Mouse (Mus musculus): ENCODE data around the gene Nlrp3. TPM values are rescaled to one million over a fixed set of nuclear protein-coding genes. Genes with fewer than 3 reads are reported as not detected.

The Nlrp3 gene
- total and polyA plus RNA-seq, 2 experiments from 2014 or later = 0.11 to 0.25 TPM

DNA sequence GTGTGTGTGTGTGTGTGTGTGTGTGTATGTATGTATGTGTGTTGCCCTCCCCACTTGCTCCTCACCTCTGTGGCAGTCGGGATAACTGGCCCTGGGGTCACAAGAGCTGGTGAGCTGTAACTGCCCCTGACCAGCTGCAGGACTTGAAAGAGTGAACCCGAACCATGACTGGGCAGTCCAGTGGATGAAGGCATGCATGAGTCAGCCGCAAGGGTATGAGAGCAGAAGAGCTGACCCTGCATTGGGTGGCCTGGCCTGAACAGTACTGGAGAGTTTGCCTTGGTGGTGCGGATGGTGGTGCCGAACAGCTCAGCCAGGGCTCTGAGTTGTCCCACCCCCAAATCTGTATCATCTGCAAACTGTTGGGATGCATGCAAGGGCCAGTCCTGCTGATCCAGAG, 9.8 kb upstream of the Nlrp3 start:
- no peak for DNase-seq (ENCODE audit: low spot score)

DNA sequence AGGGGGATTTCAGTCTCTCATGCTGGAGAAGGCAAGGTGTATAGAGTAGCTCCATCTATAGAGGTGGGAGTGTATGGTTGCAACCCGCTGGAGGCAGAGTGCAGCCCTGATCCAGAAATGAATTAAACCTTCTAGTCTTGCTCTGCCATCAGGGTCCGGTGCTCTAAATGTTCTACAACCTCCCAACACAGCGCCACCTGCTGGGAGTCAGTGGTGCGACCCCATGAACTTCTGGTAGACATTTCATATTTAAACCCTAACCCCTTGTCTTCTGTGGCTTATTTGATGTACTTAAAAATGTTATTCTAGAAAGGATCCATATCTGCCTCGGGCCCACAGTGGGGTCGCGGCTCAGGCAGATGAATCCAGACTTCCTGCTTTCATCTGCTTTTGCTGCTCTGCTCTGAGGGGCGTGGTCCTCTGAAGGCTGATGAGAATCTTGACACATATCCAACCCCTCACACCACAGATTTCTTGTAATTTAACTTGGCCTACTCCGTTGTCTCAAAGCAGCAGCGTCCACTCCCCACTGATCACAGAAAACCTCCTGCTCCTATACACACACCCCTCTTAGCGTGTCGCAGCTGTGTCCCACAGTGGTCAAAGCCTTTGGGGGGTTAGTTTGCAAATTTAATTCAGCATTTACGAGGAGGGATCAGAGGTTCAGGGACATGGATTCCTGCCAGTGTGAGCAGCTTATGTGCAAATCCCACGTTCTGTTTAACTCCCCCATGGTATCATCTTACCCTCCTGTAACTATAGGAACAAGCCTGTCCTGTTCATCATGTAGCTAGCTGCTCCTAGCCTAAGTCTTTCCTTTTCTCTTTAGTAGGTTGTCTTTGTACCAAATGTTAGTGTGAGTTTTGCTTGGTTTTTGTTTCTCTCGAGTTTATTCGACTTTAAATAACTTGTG, 3.9 kb upstream of the Nlrp3 start:
- no peak for TF ChIP-seq EP300 (IDR thresholded peaks at IDR 0.05; ENCODE audit: low read depth)
- TF ChIP-seq CTCF (IDR thresholded peaks at IDR 0.05; ENCODE audit: low read depth) = 0 out of 2 replicates have a peak, but pooled peaks have one; percentile 11
- ATAC-seq (ENCODE audit: insufficient read depth, low read depth) (no peak), DNase-seq (ENCODE audit: low spot score) (no peak)
- WGBS = 67% methylated on average over 16 of the region's 16 CpGs
- no peak overlapping the region for H3K27ac ChIP-seq (ENCODE audit: low read depth)
- no peak overlapping the region for H3K4me3 ChIP-seq (ENCODE audit: low read depth, low read length)
- H3K9me3 ChIP-seq (replicated peaks; ENCODE audit: control insufficient read depth, low read length) = no peaks in the 10 kb centered on the region
- 0 out of 2 replicates have a peak, but pooled peaks cover 4% of the 10 kb centered on the region for H3K4me1 ChIP-seq (ENCODE audit: control insufficient read depth, insufficient read depth)
- H3K4me2 ChIP-seq (ENCODE audit: low read depth, low read length) = no peak overlapping the region
- no peaks in the 10 kb centered on the region for H3K27me3 ChIP-seq (ENCODE audit: control insufficient read depth, insufficient read depth, low read length)
- no peak overlapping the region for H3K9ac ChIP-seq (replicated peaks; ENCODE audit: low read depth, low read length)
- no peaks in the 10 kb centered on the region for H3K36me3 ChIP-seq (replicated peaks; ENCODE audit: control insufficient read depth, insufficient read depth, low read length)

More for the DNA sequence above, 9.8 kb upstream of the Nlrp3 start:
- 0 out of 2 replicates have a peak, but pooled peaks cover 4% of the 10 kb centered on the region for H3K4me1 ChIP-seq (ENCODE audit: control insufficient read depth, insufficient read depth)
- H3K9ac ChIP-seq (replicated peaks; ENCODE audit: low read depth, low read length) = no peak overlapping the region
- no peak for TF ChIP-seq CTCF (IDR thresholded peaks at IDR 0.05; ENCODE audit: low read depth)
- TF ChIP-seq EP300 (IDR thresholded peaks at IDR 0.05; ENCODE audit: low read depth) = no peak
- no peak for ATAC-seq (ENCODE audit: insufficient read depth, low read depth)
- no peaks in the 10 kb centered on the region for H3K27me3 ChIP-seq (ENCODE audit: control insufficient read depth, insufficient read depth, low read length)
- no peak overlapping the region for H3K4me3 ChIP-seq (ENCODE audit: low read depth, low read length)
- H3K27ac ChIP-seq (ENCODE audit: low read depth) = no peak overlapping the region
- no peaks in the 10 kb centered on the region for H3K36me3 ChIP-seq (replicated peaks; ENCODE audit: control insufficient read depth, insufficient read depth, low read length)
- no peaks in the 10 kb centered on the region for H3K9me3 ChIP-seq (replicated peaks; ENCODE audit: control insufficient read depth, low read length)
- H3K4me2 ChIP-seq (ENCODE audit: low read depth, low read length) = no peak overlapping the region
- WGBS = 79% methylated on average over 5 of the region's 5 CpGs

DNA sequence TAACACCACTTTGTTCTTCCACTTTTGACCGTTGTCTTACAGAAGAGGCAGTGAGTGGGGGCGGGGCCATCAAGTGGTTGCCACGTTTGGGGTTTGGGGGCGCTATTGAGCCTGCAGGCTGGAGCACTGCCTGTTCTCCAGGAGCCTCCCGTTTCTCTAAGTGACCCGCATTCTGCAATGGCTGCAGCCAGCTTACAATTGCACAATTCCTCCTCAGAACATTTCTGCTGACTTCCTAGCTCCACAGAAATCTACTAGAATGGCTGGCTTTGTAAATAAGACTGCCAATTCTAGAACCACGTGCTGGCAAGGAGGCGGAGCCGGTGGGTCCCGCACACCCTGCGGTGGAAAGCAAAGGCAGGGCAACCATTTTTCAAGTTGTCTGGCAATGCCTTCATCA, 3.0 kb upstream of the Nlrp3 start:
- ATAC-seq (ENCODE audit: insufficient read depth, low read depth) (no peak), DNase-seq (ENCODE audit: low spot score) (no peak)
- H3K36me3 ChIP-seq (replicated peaks; ENCODE audit: control insufficient read depth, insufficient read depth, low read length) = no peaks in the 10 kb centered on the region
- H3K4me1 ChIP-seq (ENCODE audit: control insufficient read depth, insufficient read depth) = 0 out of 2 replicates have a peak, but pooled peaks cover 4% of the 10 kb centered on the region
- no peak overlapping the region for H3K4me3 ChIP-seq (ENCODE audit: low read depth, low read length)
- no peaks in the 10 kb centered on the region for H3K9me3 ChIP-seq (replicated peaks; ENCODE audit: control insufficient read depth, low read length)
- WGBS = 40% methylated on average over 11 of the region's 11 CpGs
- H3K27me3 ChIP-seq (ENCODE audit: control insufficient read depth, insufficient read depth, low read length) = no peaks in the 10 kb centered on the region
- TF ChIP-seq EP300 (IDR thresholded peaks at IDR 0.05; ENCODE audit: low read depth) (no peak), CTCF (IDR thresholded peaks at IDR 0.05; ENCODE audit: low read depth) (0 out of 2 replicates have a peak, but pooled peaks have one; percentile 1)
- H3K4me2 ChIP-seq (ENCODE audit: low read depth, low read length) = no peak overlapping the region
- no peak overlapping the region for H3K27ac ChIP-seq (ENCODE audit: low read depth)
- no peak overlapping the region for H3K9ac ChIP-seq (replicated peaks; ENCODE audit: low read depth, low read length)

DNA sequence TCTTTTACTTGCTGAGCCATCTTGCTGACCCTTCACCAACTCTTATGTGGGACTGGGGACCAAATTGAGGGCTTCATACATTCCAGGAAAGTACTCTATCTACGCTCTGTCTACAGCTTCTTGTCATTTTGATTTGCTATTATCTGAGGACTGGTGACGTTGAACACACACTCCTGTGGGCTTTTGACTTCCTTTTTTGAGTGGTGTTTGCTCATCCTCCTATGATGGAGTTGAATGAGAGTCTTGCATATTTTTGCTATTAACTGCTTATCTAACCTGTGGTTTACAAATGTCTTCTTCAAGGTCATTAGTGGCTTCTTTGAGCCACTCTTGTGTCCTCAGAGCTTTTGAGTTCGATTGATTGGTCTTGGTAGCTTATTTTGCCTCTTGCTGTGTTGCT, 1.2 kb upstream of the Nlrp3 start:
- Histone ChIP-seq H3K9ac (replicated peaks; ENCODE audit: low read depth, low read length) (no peak overlapping the region), H3K27me3 (ENCODE audit: control insufficient read depth, insufficient read depth, low read length) (no peaks in the 10 kb centered on the region), H3K36me3 (replicated peaks; ENCODE audit: control insufficient read depth, insufficient read depth, low read length) (no peaks in the 10 kb centered on the region), H3K4me1 (ENCODE audit: control insufficient read depth, insufficient read depth) (0 out of 2 replicates have a peak, but pooled peaks cover 2% of the 10 kb centered on the region), H3K4me3 (ENCODE audit: low read depth, low read length) (no peak overlapping the region), H3K27ac (ENCODE audit: low read depth) (no peak overlapping the region), H3K9me3 (replicated peaks; ENCODE audit: control insufficient read depth, low read length) (no peaks in the 10 kb centered on the region), H3K4me2 (ENCODE audit: low read depth, low read length) (no peak overlapping the region)
- no peak for DNase-seq (ENCODE audit: low spot score)
- 53% methylated on average over 3 of the region's 3 CpGs for WGBS
- ATAC-seq (ENCODE audit: insufficient read depth, low read depth) = no peak
- TF ChIP-seq CTCF (IDR thresholded peaks at IDR 0.05; ENCODE audit: low read depth) (no peak), EP300 (IDR thresholded peaks at IDR 0.05; ENCODE audit: low read depth) (no peak)

DNA sequence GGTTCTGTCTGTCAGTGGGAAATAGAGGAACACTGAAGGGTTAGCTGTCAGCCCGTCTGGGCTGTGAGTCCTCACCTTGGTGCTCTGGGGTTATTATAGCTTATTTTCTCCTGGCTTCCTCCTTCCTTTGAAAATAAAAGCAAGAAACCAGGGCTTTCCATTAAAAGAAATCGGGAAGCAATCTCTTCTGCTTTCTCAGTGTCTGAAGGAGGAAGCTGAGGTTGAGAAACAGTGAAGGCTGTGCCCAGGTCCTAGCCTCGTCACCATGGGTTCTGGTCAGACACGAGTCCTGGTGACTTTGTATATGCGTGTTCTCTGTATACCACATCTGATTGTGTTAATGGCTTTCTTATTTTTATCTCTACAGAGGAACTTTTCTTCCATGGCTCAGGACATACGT, 1.1 kb downstream of the Nlrp3 start:
- Histone ChIP-seq H3K9me3 (replicated peaks; ENCODE audit: control insufficient read depth, low read length) (no peaks in the 10 kb centered on the region), H3K4me2 (ENCODE audit: low read depth, low read length) (no peak overlapping the region), H3K4me1 (ENCODE audit: control insufficient read depth, insufficient read depth) (no peaks in the 10 kb centered on the region), H3K27me3 (ENCODE audit: control insufficient read depth, insufficient read depth, low read length) (no peaks in the 10 kb centered on the region), H3K27ac (ENCODE audit: low read depth) (no peak overlapping the region), H3K36me3 (replicated peaks; ENCODE audit: control insufficient read depth, insufficient read depth, low read length) (no peaks in the 10 kb centered on the region), H3K9ac (replicated peaks; ENCODE audit: low read depth, low read length) (no peak overlapping the region), H3K4me3 (ENCODE audit: low read depth, low read length) (no peak overlapping the region)
- WGBS = 67% methylated on average over 6 of the region's 6 CpGs
- DNase-seq (ENCODE audit: low spot score) (no peak), ATAC-seq (ENCODE audit: insufficient read depth, low read depth) (no peak)
- TF ChIP-seq CTCF (IDR thresholded peaks at IDR 0.05; ENCODE audit: low read depth) (no peak), EP300 (IDR thresholded peaks at IDR 0.05; ENCODE audit: low read depth) (no peak)

All from heart, postnatal 0 days (tissue).